Mouse (Mus musculus): Measurements from ENCODE around the gene 9930021J03Rik.

- TF ChIP-seq CTCF (conservative IDR thresholded peaks at IDR 0.05; ENCODE audit: insufficient read depth, insufficient read length, low read depth, low read length) (peak; percentile 38), POLR2A (IDR thresholded peaks at IDR 0.05; ENCODE audit: low read depth, low read length) (no peak)
These were observed 15.2 kb upstream of the 9930021J03Rik start for GRCm38 (mm10) chr19:29820966-29821365.
